Mouse (Mus musculus): ENCODE measurements around the gene Irf9.

DNA sequence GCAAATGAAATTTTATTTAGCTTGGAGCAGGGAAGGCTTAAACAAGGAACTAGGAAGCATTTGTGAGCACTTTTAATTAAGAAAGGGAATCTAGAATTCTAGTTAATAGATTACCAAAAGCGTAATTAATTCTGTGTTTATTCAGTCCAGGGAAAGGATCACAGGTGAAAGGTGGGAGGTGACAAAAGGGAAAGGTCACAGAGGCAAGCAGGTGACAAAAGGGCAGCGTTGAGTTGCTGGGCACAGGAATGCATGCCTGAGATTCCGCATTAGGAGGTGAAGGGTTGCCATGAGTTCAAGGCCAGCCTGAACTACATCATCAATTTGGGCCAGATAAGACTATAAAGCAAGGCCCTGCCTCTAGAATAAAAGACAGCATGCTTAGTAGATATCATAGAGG lies 35.9 kb upstream of the Irf9 start:
- TF ChIP-seq POLR2A (IDR thresholded peaks at IDR 0.05; ENCODE audit: borderline replicate concordance, low read depth, low read length): no peak
- TF ChIP-seq CTCF (IDR thresholded peaks at IDR 0.05; ENCODE audit: low read depth, low read length): no peak

Measured in bone marrow macrophage, adult 2 months (primary cell).